Mouse (Mus musculus): Measurements from ENCODE around the gene Cfap157. TPM values are rescaled to one million over a fixed set of nuclear protein-coding genes. Genes with fewer than 3 reads are reported as not detected.

Gene Cfap157
- 0.81 TPM for polyA plus RNA-seq (2012; fragmentation: generic; extraction: Trizol)
- long read RNA-seq, experiment 1, partial matches to known transcripts: 0 of 2 reads
- long read RNA-seq, experiment 1, other reads (novel, unspliced or antisense): 2 of 2 reads
- long read RNA-seq, experiment 2, partial matches to known transcripts: 0 of 1 reads
- long read RNA-seq, experiment 2, other reads (novel, unspliced or antisense): 1 of 1 reads

DNA sequence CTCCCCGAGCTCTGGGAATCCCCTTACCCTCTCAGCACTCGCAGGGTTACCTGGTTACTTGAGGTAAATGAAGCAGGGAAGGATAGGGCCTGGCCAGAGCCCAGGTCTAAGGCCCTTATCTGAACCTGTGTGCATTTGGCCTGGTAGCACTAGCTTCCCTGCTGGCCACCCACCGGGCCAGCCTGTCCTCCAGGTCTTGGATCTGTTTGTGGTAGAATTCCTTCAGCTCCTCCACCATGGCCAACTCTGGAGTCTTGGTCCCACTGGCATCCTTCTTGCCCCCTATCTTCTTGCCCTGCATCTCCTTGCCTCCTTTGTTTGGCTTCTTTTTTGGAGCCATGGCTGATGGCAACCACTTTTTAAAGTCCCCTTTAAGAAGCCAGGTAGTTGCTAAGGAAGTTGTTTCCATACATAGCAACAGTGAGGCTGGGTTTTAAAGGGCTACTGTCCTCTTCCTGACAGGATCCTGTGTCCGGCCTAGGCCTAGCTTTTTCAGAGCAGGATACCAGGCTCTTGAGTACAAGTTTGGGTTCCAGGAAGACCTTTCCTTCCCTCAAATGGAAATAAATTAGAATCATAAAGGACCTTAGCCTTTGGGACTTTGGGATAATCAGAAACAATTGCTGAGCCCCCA, at the start of gene Cfap157:
TSS of gene Cfap157 (minus strand) at position 381 of the 634 bp plus-strand sequence.
- H3K27me3 ChIP-seq (ENCODE audit: control insufficient read depth, insufficient read depth, insufficient read length): no peaks in the 10 kb centered on the region
- peaks cover 1% of the 10 kb centered on the region for H3K36me3 ChIP-seq (ENCODE audit: control insufficient read depth, insufficient read depth)
- TF ChIP-seq MYOD1 (IDR thresholded peaks at IDR 0.05; ENCODE audit: control insufficient read depth, insufficient read length, low read depth) (no peak), FOSL1 (IDR thresholded peaks at IDR 0.05; ENCODE audit: insufficient read depth, low read length, poor library complexity, severe bottlenecking) (no peak), MYOG (IDR thresholded peaks at IDR 0.05; ENCODE audit: control insufficient read depth, extremely low read depth, insufficient read length) (no peak), USF1 (IDR thresholded peaks at IDR 0.05; ENCODE audit: low read depth) (no peak), MAX (IDR thresholded peaks at IDR 0.05) (no peak), CTCF (IDR thresholded peaks at IDR 0.05; ENCODE audit: control insufficient read depth, insufficient read depth, insufficient read length) (no peak), CEBPB (IDR thresholded peaks at IDR 0.05; ENCODE audit: low read depth) (no peak)
- no peaks in the 10 kb centered on the region for H3K79me3 ChIP-seq (ENCODE audit: low read depth)
- H3K4me3 ChIP-seq (ENCODE audit: insufficient read depth, poor library complexity, severe bottlenecking): no peak within 1 kb of the TSS
- H3ac ChIP-seq (ENCODE audit: control insufficient read depth, insufficient read length, low read depth): no peak within 1 kb of the TSS
- no peaks in the 10 kb centered on the region for H3K79me2 ChIP-seq (ENCODE audit: control insufficient read depth, insufficient read depth)

DNA sequence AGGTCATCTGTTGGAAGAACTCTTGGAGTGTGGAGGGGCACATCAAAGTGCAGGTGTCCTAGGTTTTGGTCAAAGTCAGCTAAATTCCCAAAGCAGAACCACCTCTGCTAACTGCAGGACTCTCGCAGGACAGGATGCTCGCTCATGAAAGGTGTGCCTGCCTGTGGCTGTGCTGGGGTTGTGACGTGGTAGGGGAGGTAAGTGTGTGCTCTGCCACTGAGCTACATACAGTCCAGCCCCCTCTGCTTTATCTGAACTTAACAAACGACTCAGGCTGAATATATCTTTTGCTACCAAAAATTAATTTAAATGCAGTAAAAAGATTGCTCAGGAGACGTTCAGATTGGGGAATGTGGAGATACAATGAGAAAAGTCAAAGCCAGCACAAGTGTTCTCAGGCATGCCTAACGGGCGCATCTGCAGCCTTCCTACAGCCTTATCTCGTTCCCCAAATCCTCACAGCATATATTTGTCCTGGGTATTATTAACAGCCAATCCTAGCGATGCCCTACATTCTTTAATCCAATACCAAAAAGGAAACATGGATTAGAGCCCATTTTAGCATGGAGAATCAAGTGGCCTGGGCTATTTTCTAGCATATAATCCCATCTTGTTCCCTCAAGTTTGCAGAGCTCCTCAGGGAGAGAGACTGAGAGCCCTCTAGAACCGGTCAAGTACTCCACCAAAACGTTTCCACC, 44.9 kb upstream of the Cfap157 start:
- peaks cover 3% of the 10 kb centered on the region for H3K79me3 ChIP-seq (ENCODE audit: low read depth)
- H3ac ChIP-seq (ENCODE audit: control insufficient read depth, insufficient read length, low read depth): no peak overlapping the region
- TF ChIP-seq MYOD1 (IDR thresholded peaks at IDR 0.05; ENCODE audit: control insufficient read depth, insufficient read length, low read depth) (no peak), FOSL1 (IDR thresholded peaks at IDR 0.05; ENCODE audit: insufficient read depth, low read length, poor library complexity, severe bottlenecking) (no peak), MAX (IDR thresholded peaks at IDR 0.05) (no peak), CEBPB (IDR thresholded peaks at IDR 0.05; ENCODE audit: low read depth) (no peak), USF1 (IDR thresholded peaks at IDR 0.05; ENCODE audit: low read depth) (no peak)
- H3K27me3 ChIP-seq (ENCODE audit: control insufficient read depth, insufficient read depth, insufficient read length): no peaks in the 10 kb centered on the region
- peaks cover 34% of the 10 kb centered on the region for H3K79me2 ChIP-seq (ENCODE audit: control insufficient read depth, insufficient read depth)
- no peak overlapping the region for H3K4me3 ChIP-seq (ENCODE audit: insufficient read depth, poor library complexity, severe bottlenecking)
- no peaks in the 10 kb centered on the region for H3K36me3 ChIP-seq (ENCODE audit: control insufficient read depth, insufficient read depth)

DNA sequence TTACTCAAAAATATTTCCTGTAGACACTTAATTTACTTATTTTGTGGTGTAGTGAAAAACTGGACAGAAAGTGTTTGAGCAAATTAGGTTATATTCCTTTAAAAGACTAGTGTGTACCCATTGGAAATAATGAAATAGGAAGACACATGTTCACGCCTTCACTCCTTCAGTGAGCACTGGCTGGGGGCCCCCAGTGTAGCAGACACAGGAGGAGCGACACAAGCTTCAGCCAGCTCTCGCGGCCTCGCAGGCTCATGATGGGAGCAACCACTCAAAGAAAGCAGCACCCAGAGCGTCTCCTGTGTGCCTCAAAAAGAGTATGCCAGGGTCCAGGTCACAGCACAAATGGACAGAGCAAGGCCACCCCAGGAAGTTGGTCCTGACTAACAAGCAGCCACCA, 41.6 kb upstream of the Cfap157 start:
- peaks cover 3% of the 10 kb centered on the region for H3K79me3 ChIP-seq (ENCODE audit: low read depth)
- H3K36me3 ChIP-seq (ENCODE audit: control insufficient read depth, insufficient read depth): peaks cover 9% of the 10 kb centered on the region
- peaks cover 22% of the 10 kb centered on the region for H3K79me2 ChIP-seq (ENCODE audit: control insufficient read depth, insufficient read depth)
- H3K4me3 ChIP-seq (ENCODE audit: insufficient read depth, poor library complexity, severe bottlenecking): no peak overlapping the region
- TF ChIP-seq USF1 (IDR thresholded peaks at IDR 0.05; ENCODE audit: low read depth) (no peak), FOSL1 (IDR thresholded peaks at IDR 0.05; ENCODE audit: insufficient read depth, low read length, poor library complexity, severe bottlenecking) (no peak), MYOG (IDR thresholded peaks at IDR 0.05; ENCODE audit: control insufficient read depth, extremely low read depth, insufficient read length) (no peak), CEBPB (IDR thresholded peaks at IDR 0.05; ENCODE audit: low read depth) (no peak), CTCF (IDR thresholded peaks at IDR 0.05; ENCODE audit: control insufficient read depth, insufficient read depth, insufficient read length) (no peak), MAX (IDR thresholded peaks at IDR 0.05) (no peak), MYOD1 (IDR thresholded peaks at IDR 0.05; ENCODE audit: control insufficient read depth, insufficient read length, low read depth) (no peak)
- H3K27me3 ChIP-seq (ENCODE audit: control insufficient read depth, insufficient read depth, insufficient read length): no peaks in the 10 kb centered on the region
- H3ac ChIP-seq (ENCODE audit: control insufficient read depth, insufficient read length, low read depth): no peak overlapping the region

DNA sequence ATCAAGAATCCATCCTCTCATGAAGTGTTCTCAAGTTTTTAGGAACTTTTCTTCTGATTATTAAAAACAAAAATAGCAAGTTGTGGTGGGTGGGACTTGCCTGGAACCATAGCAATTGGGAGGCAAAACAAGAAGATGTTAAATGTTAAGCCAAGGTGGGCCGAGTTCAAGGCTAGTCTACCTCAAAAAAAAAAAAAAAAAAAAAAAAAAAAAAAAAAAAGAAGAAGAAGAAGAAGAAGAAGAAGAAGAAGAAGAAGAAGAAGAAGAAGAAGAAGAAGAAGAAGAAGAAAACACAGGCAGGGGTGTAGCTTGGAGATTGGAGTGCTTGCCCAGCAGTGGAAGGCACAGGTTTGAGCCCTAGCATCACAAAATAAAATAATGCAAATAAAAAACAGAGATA, 40.5 kb upstream of the Cfap157 start:
- TF ChIP-seq FOSL1 (IDR thresholded peaks at IDR 0.05; ENCODE audit: insufficient read depth, low read length, poor library complexity, severe bottlenecking): no peak
- no peak for TF ChIP-seq MAX (IDR thresholded peaks at IDR 0.05)
- no peak for TF ChIP-seq CEBPB (IDR thresholded peaks at IDR 0.05; ENCODE audit: low read depth)
- TF ChIP-seq USF1 (IDR thresholded peaks at IDR 0.05; ENCODE audit: low read depth): no peak
- TF ChIP-seq CTCF (IDR thresholded peaks at IDR 0.05; ENCODE audit: control insufficient read depth, insufficient read depth, insufficient read length): no peak
- no peak for TF ChIP-seq MYOG (IDR thresholded peaks at IDR 0.05; ENCODE audit: control insufficient read depth, extremely low read depth, insufficient read length)
- no peak for TF ChIP-seq MYOD1 (IDR thresholded peaks at IDR 0.05; ENCODE audit: control insufficient read depth, insufficient read length, low read depth)
- Histone ChIP-seq H3K36me3 (ENCODE audit: control insufficient read depth, insufficient read depth) (peaks cover 11% of the 10 kb centered on the region), H3K79me3 (ENCODE audit: low read depth) (peaks cover 3% of the 10 kb centered on the region), H3K79me2 (ENCODE audit: control insufficient read depth, insufficient read depth) (peaks cover 22% of the 10 kb centered on the region), H3ac (ENCODE audit: control insufficient read depth, insufficient read length, low read depth) (no peak overlapping the region), H3K27me3 (ENCODE audit: control insufficient read depth, insufficient read depth, insufficient read length) (no peaks in the 10 kb centered on the region), H3K4me3 (ENCODE audit: insufficient read depth, poor library complexity, severe bottlenecking) (no peak overlapping the region)

DNA sequence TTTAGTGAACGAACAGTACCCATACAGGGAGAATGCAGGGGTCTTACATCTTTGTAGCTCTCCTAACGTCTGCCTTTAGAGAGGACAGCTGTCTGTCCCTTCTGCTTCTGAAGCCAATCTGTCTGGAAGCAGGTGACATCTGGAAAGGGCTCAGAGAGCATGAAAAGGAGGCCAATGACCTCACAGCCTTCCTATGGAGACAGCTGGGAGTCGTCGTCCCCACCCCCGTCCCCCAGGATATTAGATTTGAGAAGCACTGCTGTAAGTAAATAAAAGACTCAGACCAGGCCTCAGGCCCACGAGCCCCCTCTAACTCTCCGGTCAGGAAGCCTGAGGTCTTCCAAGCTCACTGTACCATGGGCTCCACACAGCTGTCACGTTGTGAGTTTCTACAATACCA, 40.0 kb upstream of the Cfap157 start:
- Histone ChIP-seq H3K27me3 (ENCODE audit: control insufficient read depth, insufficient read depth, insufficient read length) (no peaks in the 10 kb centered on the region), H3K36me3 (ENCODE audit: control insufficient read depth, insufficient read depth) (peaks cover 16% of the 10 kb centered on the region), H3K79me3 (ENCODE audit: low read depth) (peaks cover 3% of the 10 kb centered on the region), H3K4me3 (ENCODE audit: insufficient read depth, poor library complexity, severe bottlenecking) (no peak overlapping the region), H3ac (ENCODE audit: control insufficient read depth, insufficient read length, low read depth) (no peak overlapping the region), H3K79me2 (ENCODE audit: control insufficient read depth, insufficient read depth) (peaks cover 21% of the 10 kb centered on the region)
- TF ChIP-seq MAX (IDR thresholded peaks at IDR 0.05) (no peak), CEBPB (IDR thresholded peaks at IDR 0.05; ENCODE audit: low read depth) (no peak), MYOD1 (IDR thresholded peaks at IDR 0.05; ENCODE audit: control insufficient read depth, insufficient read length, low read depth) (no peak), USF1 (IDR thresholded peaks at IDR 0.05; ENCODE audit: low read depth) (no peak), FOSL1 (IDR thresholded peaks at IDR 0.05; ENCODE audit: insufficient read depth, low read length, poor library complexity, severe bottlenecking) (no peak), CTCF (IDR thresholded peaks at IDR 0.05; ENCODE audit: control insufficient read depth, insufficient read depth, insufficient read length) (no peak), MYOG (IDR thresholded peaks at IDR 0.05; ENCODE audit: control insufficient read depth, extremely low read depth, insufficient read length) (no peak)

Data from C2C12 (cell line).